Mouse (Mus musculus) forebrain, embryonic 10.5 days (tissue): ENCODE results near the gene Acsf3. TPM values are rescaled to one million over a fixed set of nuclear protein-coding genes. Genes with fewer than 3 reads are reported as not detected.

ENCODE experiments used
- DNase-seq: peaks from one replicate; pipeline ENCODE4 v3.0.0-alpha.2; 2017; ENCODE audit warnings: low spot score; ENCODE audit errors: extremely low spot score
- H3K27ac ChIP-seq: fragments of 300-500 bp; sonication (generic); 2 replicates; pipeline ENCODE4 v1.5.1; 2016; ENCODE audit warnings: mild to moderate bottlenecking
- H3K27me3 ChIP-seq: fragments of 300-500 bp; sonication (generic); 2 replicates; pipeline ENCODE4 v1.6.1; 2016; ENCODE audit warnings: mild to moderate bottlenecking; ENCODE audit not compliant: poor library complexity, severe bottlenecking
- H3K36me3 ChIP-seq: fragments of 300-500 bp; sonication (generic); replicated peaks from 2 replicates; pipeline ENCODE4 v1.6.1; 2016; ENCODE audit warnings: mild to moderate bottlenecking, moderate library complexity
- H3K4me1 ChIP-seq: fragments of 300-500 bp; sonication (generic); 2 replicates; pipeline ENCODE4 v1.6.1; 2016
- H3K4me3 ChIP-seq: fragments of 300-500 bp; sonication (generic); 2 replicates; pipeline ENCODE4 v1.5.1; 2016; ENCODE audit warnings: mild to moderate bottlenecking, moderate library complexity
- H3K9me3 ChIP-seq: fragments of 300-500 bp; sonication (generic); 2 replicates; pipeline ENCODE4 v1.6.1; 2016; ENCODE audit warnings: mild to moderate bottlenecking, moderate library complexity
- WGBS: fragments of 180-500 bp; shearing (Covaris S2); methylation state at CpG from one replicate; pipeline ENCODE4 v1.1.7; 2016; 5-methylcytosine and 5-hydroxymethylcytosine counted together
- polyA plus RNA-seq: library from polyadenylated mRNA; unstranded; fragments of >200 nt; fragmentation: Nextera tagmentation; extraction: Ambion mirVana; gene quantifications from 2 replicates; pipeline ENCODE4 v1.2.1, GENCODE M21; 2016

The Acsf3 gene
- polyA plus RNA-seq, 1 experiment from 2014 or later = 19.1 TPM

GRCm38 (mm10) chr8:122824986-122825385 lies 49.7 kb downstream of the Acsf3 start:
- WGBS = 74% methylated on average over 9 of the region's 9 CpGs

GRCm38 (mm10) chr8:122825408-122825807 lies 50.1 kb downstream of the Acsf3 start:
- 79% methylated on average over 8 of the region's 8 CpGs for WGBS
- Histone ChIP-seq H3K4me1 (peaks cover 26% of the 10 kb centered on the region), H3K27ac (no peak overlapping the region), H3K27me3 (peaks cover 13% of the 10 kb centered on the region; the same call in 1 of the 2 replicates), H3K36me3 (no peaks in the 10 kb centered on the region), H3K4me3 (no peak overlapping the region), H3K9me3 (no peaks in the 10 kb centered on the region)
- DNase-seq = no peak

More at GRCm38 (mm10) chr8:122824986-122825385, 49.7 kb downstream of the Acsf3 start:
- no peaks in the 10 kb centered on the region for H3K9me3 ChIP-seq
- H3K27ac ChIP-seq = 0 out of 2 replicates have a peak overlapping the region, but pooled peaks have one; percentile 7
- peaks cover 13% of the 10 kb centered on the region; the same call in 1 of the 2 replicates for H3K27me3 ChIP-seq
- H3K4me1 ChIP-seq = peaks cover 26% of the 10 kb centered on the region
- H3K4me3 ChIP-seq = no peak overlapping the region
- no peak for DNase-seq
- H3K36me3 ChIP-seq = no peaks in the 10 kb centered on the region

- H3K36me3 ChIP-seq = no peaks in the 10 kb centered on the region
- peaks cover 21% of the 10 kb centered on the region for H3K4me1 ChIP-seq
- DNase-seq = no peak
- no peaks in the 10 kb centered on the region for H3K9me3 ChIP-seq
- no peak overlapping the region for H3K4me3 ChIP-seq
- WGBS = 87% methylated on average over 3 of the region's 3 CpGs
- peaks cover 17% of the 10 kb centered on the region; the same call in 1 of the 2 replicates for H3K27me3 ChIP-seq
- no peak overlapping the region for H3K27ac ChIP-seq
Measured at GRCm38 (mm10) chr8:122829396-122829795, 54.1 kb downstream of the Acsf3 start.

GRCm38 (mm10) chr8:122830349-122831061 lies 55.2 kb downstream of the Acsf3 start:
- no peak overlapping the region for H3K27ac ChIP-seq
- DNase-seq = peak; percentile 85
- H3K9me3 ChIP-seq = no peaks in the 10 kb centered on the region
- peaks cover 12% of the 10 kb centered on the region for H3K4me1 ChIP-seq
- no peaks in the 10 kb centered on the region for H3K36me3 ChIP-seq
- H3K27me3 ChIP-seq = peaks cover 17% of the 10 kb centered on the region; the same call in 1 of the 2 replicates
- H3K4me3 ChIP-seq = no peak overlapping the region
- 47% methylated on average over 8 of the region's 8 CpGs for WGBS

GRCm38 (mm10) chr8:122834416-122834815 lies 59.1 kb downstream of the Acsf3 start:
- Histone ChIP-seq H3K9me3 (no peaks in the 10 kb centered on the region), H3K4me1 (no peaks in the 10 kb centered on the region; the same call in 1 of the 2 replicates), H3K27me3 (peaks cover 6% of the 10 kb centered on the region; the same call in 1 of the 2 replicates), H3K27ac (no peak overlapping the region), H3K36me3 (no peaks in the 10 kb centered on the region), H3K4me3 (no peak overlapping the region)
- WGBS = 88% methylated on average over 8 of the region's 8 CpGs
- DNase-seq = no peak

- Histone ChIP-seq H3K36me3 (no peaks in the 10 kb centered on the region), H3K9me3 (no peaks in the 10 kb centered on the region), H3K27ac (no peak overlapping the region), H3K4me1 (no peaks in the 10 kb centered on the region; the same call in 1 of the 2 replicates), H3K27me3 (0 out of 2 replicates have a peak, but pooled peaks cover 4% of the 10 kb centered on the region), H3K4me3 (no peak overlapping the region)
- 39% methylated on average over 8 of the region's 8 CpGs for WGBS
- DNase-seq = peak; percentile 74
Measured at GRCm38 (mm10) chr8:122834971-122835370, 59.7 kb downstream of the Acsf3 start.

- H3K4me3 ChIP-seq = no peak overlapping the region
- H3K27me3 ChIP-seq = 0 out of 2 replicates have a peak, but pooled peaks cover 4% of the 10 kb centered on the region
- no peak overlapping the region for H3K27ac ChIP-seq
- no peaks in the 10 kb centered on the region for H3K36me3 ChIP-seq
- DNase-seq = no peak
- peaks cover 6% of the 10 kb centered on the region; the same call in 1 of the 2 replicates for H3K4me1 ChIP-seq
- no peaks in the 10 kb centered on the region for H3K9me3 ChIP-seq
- 89% methylated on average over 12 of the region's 12 CpGs for WGBS
Measured at GRCm38 (mm10) chr8:122836199-122836598, 60.9 kb downstream of the Acsf3 start.

- no peak for DNase-seq
- Histone ChIP-seq H3K36me3 (no peaks in the 10 kb centered on the region), H3K4me3 (no peak overlapping the region), H3K9me3 (no peaks in the 10 kb centered on the region), H3K27ac (no peak overlapping the region), H3K4me1 (peaks cover 6% of the 10 kb centered on the region; the same call in 1 of the 2 replicates), H3K27me3 (0 out of 2 replicates have a peak, but pooled peaks cover 3% of the 10 kb centered on the region)
- 91% methylated on average over 13 of the region's 13 CpGs for WGBS
Measured at GRCm38 (mm10) chr8:122836696-122837095, 61.4 kb downstream of the Acsf3 start.

- H3K36me3 ChIP-seq = no peaks in the 10 kb centered on the region
- no peak overlapping the region for H3K4me3 ChIP-seq
- WGBS = 70% methylated on average over 3 of the region's 3 CpGs
- DNase-seq = no peak
- H3K4me1 ChIP-seq = peaks cover 20% of the 10 kb centered on the region
- no peak overlapping the region for H3K27ac ChIP-seq
- H3K9me3 ChIP-seq = no peaks in the 10 kb centered on the region
- peaks cover 20% of the 10 kb centered on the region for H3K27me3 ChIP-seq
Measured at GRCm38 (mm10) chr8:122844161-122844560, 68.9 kb downstream of the Acsf3 start.

- Histone ChIP-seq H3K9me3 (no peaks in the 10 kb centered on the region), H3K27me3 (peaks cover 33% of the 10 kb centered on the region), H3K36me3 (no peaks in the 10 kb centered on the region), H3K4me1 (peaks cover 27% of the 10 kb centered on the region), H3K27ac (no peak overlapping the region), H3K4me3 (no peak overlapping the region)
- DNase-seq = no peak
- WGBS = 84% methylated on average over 4 of the region's 4 CpGs
Measured at GRCm38 (mm10) chr8:122845662-122846061, 70.4 kb downstream of the Acsf3 start.

- peaks cover 42% of the 10 kb centered on the region for H3K27me3 ChIP-seq
- peak within 1 kb of the TSS; percentile 34 for H3K4me3 ChIP-seq
- peaks cover 38% of the 10 kb centered on the region for H3K4me1 ChIP-seq
- no peaks in the 10 kb centered on the region for H3K36me3 ChIP-seq
- H3K27ac ChIP-seq = no peak within 1 kb of the TSS
- no peaks in the 10 kb centered on the region for H3K9me3 ChIP-seq
- DNase-seq = peak; percentile 61
- 12% methylated on average over 18 of the region's 18 CpGs for WGBS
Measured at GRCm38 (mm10) chr8:122847829-122848561, 72.7 kb downstream of the Acsf3 start, which contains the start of gene Cdh15. Gene Cdh15 (plus strand): TSS chr8:122847966.

GRCm38 (mm10) chr8:122849152-122849910 lies 74.0 kb downstream of the Acsf3 start:
- H3K27me3 ChIP-seq = peaks cover 42% of the 10 kb centered on the region
- no peak for DNase-seq
- no peaks in the 10 kb centered on the region for H3K9me3 ChIP-seq
- WGBS = 70% methylated on average over 11 of the region's 11 CpGs
- H3K27ac ChIP-seq = no peak overlapping the region
- no peak overlapping the region for H3K4me3 ChIP-seq
- no peaks in the 10 kb centered on the region for H3K36me3 ChIP-seq
- H3K4me1 ChIP-seq = peaks cover 52% of the 10 kb centered on the region
